ENCODE assay signal across 9 mouse cellular contexts in genomic region chr1:132168115-132168767, GRCm38 (mm10). TPM values are rescaled to one million over a fixed set of nuclear protein-coding genes. Genes with fewer than 3 reads are reported as not detected.
DNase-seq lines count a peak whose midpoint lies in the region; ATAC-seq and TF ChIP-seq lines count a peak whose summit lies in the region.
"Had no signal": no experiment of that assay in that cellular context is flagged by ENCODE, and none has a peak within 500 bp of the region (broad histone marks: within the 10 kb centered on the region; RNA-seq: fewer than 3 reads in every experiment).

No protein-coding gene starts in this region.

- DNase-seq in adrenal gland, postnatal 10 days = peak; percentile 46
- no peak for DNase-seq in adrenal gland, adult 18-20 months (ENCODE audit: low spot score in 2 of 2)
- DNase-seq in lung, postnatal 0 days (ENCODE audit: low spot score) = peak; percentile 75
- no peak for DNase-seq in lung, postnatal 25 days (ENCODE audit: low spot score)
- peak; percentile 54 for DNase-seq in hindbrain, embryonic 11.5 days (ENCODE audit: low spot score)
- peak; percentile 50 for DNase-seq in midbrain, embryonic 10.5 days (ENCODE audit: low spot score)
- DNase-seq in layer of hippocampus, adult 8-10 months (ENCODE audit: low spot score in 2 of 2) = no peak
- no peak for DNase-seq in frontal cortex, postnatal 36 days (ENCODE audit: low spot score in 2 of 2)

- H3K9ac ChIP-seq in lung, postnatal 0 days (replicated peaks; ENCODE audit: low read depth) = no peak overlapping the region; the same call in 1 of the 2 replicates
- 0 out of 2 replicates have a peak overlapping the region, but pooled peaks have one; percentile 32 for H3K9ac ChIP-seq in hindbrain, embryonic 11.5 days (ENCODE audit: low read depth, low read length)

- 9% methylated on average over 11 of the region's 12 CpGs for WGBS in lung, postnatal 0 days
- 8% methylated on average over 12 of the region's 12 CpGs for WGBS in hindbrain, embryonic 11.5 days
- WGBS in midbrain, embryonic 10.5 days = 11% methylated on average over 12 of the region's 12 CpGs

- no peaks in the 10 kb centered on the region for H3K9me3 ChIP-seq in lung, postnatal 0 days (ENCODE audit: low read length)
- H3K9me3 ChIP-seq in hindbrain, embryonic 11.5 days (ENCODE audit: control insufficient read depth, low read length) = no peaks in the 10 kb centered on the region
- no peaks in the 10 kb centered on the region; the same call in 1 of the 2 replicates for H3K9me3 ChIP-seq in midbrain, embryonic 10.5 days (replicated peaks)

- H3K36me3 ChIP-seq in lung, postnatal 0 days (ENCODE audit: insufficient read depth, low read length) = no peaks in the 10 kb centered on the region
- H3K36me3 ChIP-seq in hindbrain, embryonic 11.5 days (ENCODE audit: control insufficient read depth, insufficient read depth, low read length) = no peaks in the 10 kb centered on the region
- H3K36me3 ChIP-seq in midbrain, embryonic 10.5 days = no peaks in the 10 kb centered on the region

- H3K4me3 ChIP-seq in lung, postnatal 0 days (ENCODE audit: low read depth, low read length) = no peak overlapping the region
- H3K4me3 ChIP-seq in hindbrain, embryonic 11.5 days (ENCODE audit: low read depth, low read length) = no peak overlapping the region
- H3K4me3 ChIP-seq in midbrain, embryonic 10.5 days = peak overlapping the region; percentile 34
- H3K4me3 ChIP-seq: erythroblast, embryonic 14.5 days had no signal

- no peak for TF ChIP-seq CTCF in lung, postnatal 0 days (IDR thresholded peaks at IDR 0.05)

- ATAC-seq in lung, postnatal 0 days = peak; percentile 48
- ATAC-seq in hindbrain, embryonic 11.5 days (ENCODE audit: low FRiP score) = peak; percentile 59; the same call in 1 of the 2 replicates

- TF ChIP-seq EP300 in lung, postnatal 0 days (IDR thresholded peaks at IDR 0.05) = no peak

- peaks cover 7% of the 10 kb centered on the region; the same call in 1 of the 2 replicates for H3K4me1 ChIP-seq in lung, postnatal 0 days (ENCODE audit: insufficient read depth, low read depth, low read length)
- H3K4me1 ChIP-seq in hindbrain, embryonic 11.5 days (replicated peaks; ENCODE audit: control insufficient read depth, insufficient read depth, low read length) = peaks cover 5% of the 10 kb centered on the region; the same call in 1 of the 2 replicates
- H3K4me1 ChIP-seq in midbrain, embryonic 10.5 days = peaks cover 55% of the 10 kb centered on the region

- H3K4me2 ChIP-seq in lung, postnatal 0 days (replicated peaks; ENCODE audit: low read depth, low read length) = peak overlapping the region; percentile 14; the same call in 1 of the 2 replicates
- H3K4me2 ChIP-seq in hindbrain, embryonic 11.5 days (replicated peaks; ENCODE audit: low read depth, low read length) = peak overlapping the region; percentile 30

- H3K27ac ChIP-seq in lung, postnatal 0 days (ENCODE audit: low read length) = no peak overlapping the region
- H3K27ac ChIP-seq in hindbrain, embryonic 11.5 days (ENCODE audit: low read depth, low read length) = peak overlapping the region; percentile 20; the same call in 1 of the 2 replicates
- H3K27ac ChIP-seq in midbrain, embryonic 10.5 days (replicated peaks) = 0 out of 2 replicates have a peak overlapping the region, but pooled peaks have one; percentile 4

- H3K27me3 ChIP-seq in lung, postnatal 0 days (replicated peaks; ENCODE audit: insufficient read depth, low read length) = no peaks in the 10 kb centered on the region
- H3K27me3 ChIP-seq in hindbrain, embryonic 11.5 days (ENCODE audit: control insufficient read depth, insufficient read depth, low read length) = no peaks in the 10 kb centered on the region
- peaks cover 54% of the 10 kb centered on the region for H3K27me3 ChIP-seq in midbrain, embryonic 10.5 days (ENCODE audit: low read depth, poor library complexity, severe bottlenecking)

RNA-seq across cellular contexts. Expression of gene Lemd1, which starts 23.0 kb away (rescaled TPM):
- total RNA-seq in adrenal gland, postnatal 10 days (2021) = under 1 TPM; 0.27 to 0.36 TPM
- under 1 TPM in 1 of 2 experiments, not detected in 1; 0.43 TPM for total RNA-seq in adrenal gland, adult 18-20 months (2021)
- 0.79 TPM in 1 of 2 replicates, not detected in the other for polyA plus RNA-seq in lung, postnatal 0 days (2015; fragmentation: Nextera tagmentation; extraction: Ambion mirVana)
- polyA plus RNA-seq in hindbrain, embryonic 11.5 days (2014; fragmentation: Nextera tagmentation; extraction: Ambion mirVana) = 8.9 and 11.3 TPM in 2 replicates
- 6.2 and 8.4 TPM in 2 replicates for polyA plus RNA-seq in midbrain, embryonic 10.5 days (2016; fragmentation: Nextera tagmentation; extraction: Ambion mirVana)
- total RNA-seq in layer of hippocampus, adult 8-10 months (2022) = 1 to 10 TPM in 2 of 4 experiments, under 1 TPM in 2; 0.30 to 1.3 (median 0.83) TPM
- polyA plus RNA-seq: erythroblast, embryonic 14.5 days had no signal

RNA-seq across cellular contexts. Expression of gene AC124108.1, which starts 23.0 kb away (rescaled TPM):
- under 1 TPM in 1 of 2 experiments, not detected in 1; 0.15 TPM for total RNA-seq in adrenal gland, postnatal 10 days (2021)
- total RNA-seq in adrenal gland, adult 18-20 months (2021) = not detected
- polyA plus RNA-seq in lung, postnatal 0 days (2015; fragmentation: Nextera tagmentation; extraction: Ambion mirVana) = not detected in 2 replicates
- 2.9 and 4.8 TPM in 2 replicates for polyA plus RNA-seq in hindbrain, embryonic 11.5 days (2014; fragmentation: Nextera tagmentation; extraction: Ambion mirVana)
- polyA plus RNA-seq in midbrain, embryonic 10.5 days (2016; fragmentation: Nextera tagmentation; extraction: Ambion mirVana) = 2.3 and 4.0 TPM in 2 replicates
- under 1 TPM; 0.69 to 0.92 (median 0.77) TPM for total RNA-seq in layer of hippocampus, adult 8-10 months (2022)
- polyA plus RNA-seq: erythroblast, embryonic 14.5 days had no signal

RNA-seq across cellular contexts. Expression of gene Cdk18, which starts 28.8 kb away (rescaled TPM):
- total RNA-seq in adrenal gland, postnatal 10 days (2021) = 10 to 100 TPM; 14.6 TPM
- total RNA-seq in adrenal gland, adult 18-20 months (2021) = 10 to 100 TPM; 16.1 to 16.3 TPM
- 6.5 and 6.9 TPM in 2 replicates for polyA plus RNA-seq in lung, postnatal 0 days (2015; fragmentation: Nextera tagmentation; extraction: Ambion mirVana)
- 0.82 and 1.1 TPM in 2 replicates for polyA plus RNA-seq in hindbrain, embryonic 11.5 days (2014; fragmentation: Nextera tagmentation; extraction: Ambion mirVana)
- 0.68 and 0.72 TPM in 2 replicates for polyA plus RNA-seq in midbrain, embryonic 10.5 days (2016; fragmentation: Nextera tagmentation; extraction: Ambion mirVana)
- total RNA-seq in layer of hippocampus, adult 8-10 months (2022) = 10 to 100 TPM; 25.8 to 30.9 (median 27.6) TPM
- polyA plus RNA-seq: erythroblast, embryonic 14.5 days had no signal

Comparison
In these comparisons a context has a peak if more than half of its experiments do, and no peak if none do; other contexts are left out.
1. DNase-seq: peak in adrenal gland, postnatal 10 days (single experiment), lung, postnatal 0 days (single experiment), hindbrain, embryonic 11.5 days (single experiment) and midbrain, embryonic 10.5 days (single experiment); none in adrenal gland, adult 18-20 months (0 of 2), lung, postnatal 25 days (single experiment), layer of hippocampus, adult 8-10 months (0 of 2) and frontal cortex, postnatal 36 days (0 of 2).